Mouse (Mus musculus) bone marrow macrophage, adult 2 months (primary cell): ENCODE data around the gene Gm11541. TPM values are rescaled to one million over a fixed set of nuclear protein-coding genes. Genes with fewer than 3 reads are reported as not detected.
A peak's percentile ranks its signal among the peaks of the same experiment; 100 is the strongest.
"Not testable (repeated sequence)": the region's sequence is repeated elsewhere in the genome, so short reads cannot be mapped to it uniquely, and the experiment has no call there.

Experiments used
- H3K27ac ChIP-seq: 2 replicates; pipeline ENCODE4 v1.5.1; 2012; ENCODE audit warnings: low read depth, low read length; ENCODE audit not compliant: insufficient read depth
- H3K4me1 ChIP-seq: 2 replicates; pipeline ENCODE4 v1.6.1; 2012; ENCODE audit warnings: low read length; ENCODE audit not compliant: control insufficient read depth, insufficient read depth
- H3K4me3 ChIP-seq: 2 replicates; pipeline ENCODE4 v1.5.1; 2012; ENCODE audit warnings: mild to moderate bottlenecking, low read length, moderate library complexity; ENCODE audit not compliant: insufficient read depth
- CTCF ChIP-seq: IDR thresholded peaks from 2 replicates; pipeline ENCODE4 v1.5.1; 2012; ENCODE audit warnings: low read depth, mild to moderate bottlenecking, low read length, moderate library complexity
- POLR2A ChIP-seq: IDR thresholded peaks from 2 replicates; pipeline ENCODE4 v1.6.1; 2012; ENCODE audit warnings: mild to moderate bottlenecking, low read depth, low read length, borderline replicate concordance
- polyA plus RNA-seq: library from polyadenylated mRNA; stranded (reverse); fragments of >200 nt; gene quantifications from 2 replicates; pipeline ENCODE4 v1.2.4, GENCODE M21; 2012; ENCODE audit not compliant: missing spikeins, insufficient read depth, insufficient read length

Gene Gm11541
- polyA plus RNA-seq, 1 experiment = not detected

DNA sequence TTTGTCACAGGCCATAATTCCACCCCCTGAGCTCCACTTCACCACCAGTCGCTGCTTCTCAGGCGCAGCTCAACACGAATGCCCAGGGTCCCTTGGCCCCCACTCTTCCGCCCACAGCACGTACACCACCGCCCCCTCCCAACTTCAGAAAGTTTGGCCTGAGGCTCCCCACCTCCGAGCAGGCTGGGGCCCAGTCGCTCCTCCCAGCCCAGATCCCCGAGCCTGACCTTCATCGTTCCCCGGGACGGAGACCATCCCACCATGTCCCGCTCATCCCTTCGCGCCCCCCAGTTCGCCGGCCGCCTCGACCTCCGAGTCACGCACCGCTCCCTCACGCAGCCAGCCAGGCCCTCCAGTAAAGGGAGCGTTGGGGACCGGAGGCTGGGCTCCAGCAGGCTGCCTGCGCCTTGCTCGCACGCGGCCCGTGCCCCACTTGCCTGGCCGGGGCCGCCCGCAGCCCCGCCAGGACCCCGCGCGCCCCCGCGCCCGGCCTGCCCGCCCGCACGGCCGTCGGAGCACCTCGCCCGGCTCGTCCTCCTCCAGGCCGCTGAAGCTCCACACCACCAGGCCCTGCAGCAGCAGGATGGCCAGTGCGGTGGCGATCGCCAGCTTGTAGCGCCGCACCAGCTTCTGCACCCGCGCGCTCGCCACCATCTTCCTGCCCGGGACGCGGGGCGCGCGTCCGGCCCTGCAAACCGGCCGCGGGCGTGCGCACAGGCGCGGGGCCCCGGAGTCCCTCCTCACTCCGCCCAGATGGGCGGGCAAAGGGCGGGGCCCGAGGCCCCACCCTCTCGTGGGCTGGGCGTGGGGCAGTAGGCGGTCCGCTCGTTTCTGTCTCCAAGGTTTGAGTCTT lies 27.3 kb downstream of the Gm11541 start, which contains the start of gene Xylt2:
Gene Xylt2, minus strand, starts transcription at position 762 of the 853 bp plus-strand sequence.
- Histone ChIP-seq H3K27ac (peak within 1 kb of the TSS; percentile 40), H3K4me3 (peak within 1 kb of the TSS; percentile 91), H3K4me1 (peaks cover 40% of the 10 kb centered on the region)
- TF ChIP-seq POLR2A = no peak; the same call in 1 of the 2 replicates
- no peak for TF ChIP-seq CTCF

DNA sequence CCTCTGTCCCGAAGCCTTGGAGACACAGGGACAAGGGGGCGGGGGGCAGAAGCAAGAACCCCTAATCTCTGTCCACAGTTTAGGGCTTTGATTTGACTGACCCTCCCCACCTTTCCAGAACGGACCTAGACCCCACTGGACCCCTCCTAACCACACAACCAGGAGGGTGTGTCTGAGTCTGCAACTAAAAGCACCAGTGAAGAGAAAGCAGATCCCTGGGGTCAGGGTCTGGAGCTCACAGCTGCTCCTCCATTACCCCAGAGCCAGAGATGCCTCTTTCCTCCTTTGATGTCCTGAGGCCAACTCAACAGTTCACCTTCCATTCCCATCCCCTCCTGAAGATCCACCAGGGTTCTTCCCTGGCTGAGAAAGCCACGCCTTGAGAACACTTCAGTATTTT lies 28.0 kb downstream of the Gm11541 start:
- H3K27ac ChIP-seq = no peak overlapping the region
- TF ChIP-seq CTCF = no peak
- no peak for TF ChIP-seq POLR2A
- H3K4me3 ChIP-seq = peak overlapping the region; percentile 91
- peaks cover 35% of the 10 kb centered on the region for H3K4me1 ChIP-seq

DNA sequence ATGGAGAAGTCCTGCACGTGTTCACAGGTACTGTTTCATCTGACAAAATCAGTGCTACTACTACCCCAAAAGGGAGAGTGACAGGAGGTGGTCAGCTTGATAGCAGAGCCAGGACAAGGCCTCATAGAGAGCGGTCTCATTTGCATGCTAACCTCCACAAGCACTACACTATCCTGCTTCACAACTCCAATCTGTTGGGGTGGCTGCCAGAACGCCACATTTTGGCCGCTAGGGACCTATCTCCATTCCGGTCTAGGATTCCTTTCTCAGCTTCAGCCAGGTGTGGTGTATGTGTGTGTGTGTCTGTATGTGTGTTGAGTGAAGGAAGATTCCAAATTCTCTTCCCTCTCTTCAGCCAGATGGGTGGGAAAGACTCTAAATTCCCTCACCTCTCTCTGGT lies 28.9 kb downstream of the Gm11541 start:
- Histone ChIP-seq H3K27ac (no peak overlapping the region), H3K4me1 (peaks cover 31% of the 10 kb centered on the region), H3K4me3 (no peak overlapping the region; the same call in 1 of the 2 replicates)
- TF ChIP-seq POLR2A (no peak), CTCF (no peak)

DNA sequence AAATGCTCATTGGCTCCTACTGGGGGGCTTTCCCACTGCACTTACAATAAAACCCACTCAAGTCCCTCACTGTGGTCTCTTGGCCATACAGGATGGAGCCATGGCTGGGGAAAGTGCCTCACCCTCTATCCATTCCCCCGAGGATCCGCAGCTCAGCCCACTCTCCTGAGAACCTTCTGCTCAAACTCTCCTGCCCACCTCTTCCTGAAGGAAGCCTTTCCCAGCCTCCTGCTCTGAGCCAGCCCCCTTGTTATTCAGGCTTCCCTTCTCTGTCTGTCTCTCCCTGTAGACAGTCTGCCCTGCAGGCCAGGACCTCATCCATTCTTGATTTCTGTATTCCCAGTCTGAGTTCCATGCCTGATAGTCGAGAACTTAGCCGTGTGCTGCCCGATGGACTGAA lies 29.3 kb downstream of the Gm11541 start:
- TF ChIP-seq POLR2A (no peak), CTCF (no peak)
- peaks cover 31% of the 10 kb centered on the region for H3K4me1 ChIP-seq
- H3K27ac ChIP-seq = no peak overlapping the region
- no peak overlapping the region for H3K4me3 ChIP-seq

DNA sequence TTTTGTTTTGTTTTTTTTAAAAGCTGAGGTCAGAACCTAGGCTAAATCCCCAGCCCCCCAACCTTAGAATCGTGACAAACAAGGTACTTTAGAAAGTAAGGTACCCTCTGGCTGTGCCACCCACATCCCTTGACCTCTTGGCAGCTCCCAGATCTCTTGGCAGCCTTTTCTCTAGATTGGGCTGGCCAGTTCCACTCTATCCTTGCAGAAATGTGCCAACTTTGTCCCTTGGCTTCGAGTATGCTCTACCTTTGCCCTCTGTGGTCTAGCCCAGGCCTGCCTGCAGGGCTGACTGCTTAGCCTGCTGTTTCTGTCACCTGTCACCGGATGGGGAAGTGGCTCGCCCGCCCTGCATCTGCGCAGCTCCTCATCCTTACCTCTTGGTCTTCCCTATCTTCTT lies 39.0 kb downstream of the Gm11541 start:
- TF ChIP-seq POLR2A (no peak), CTCF (no peak)

DNA sequence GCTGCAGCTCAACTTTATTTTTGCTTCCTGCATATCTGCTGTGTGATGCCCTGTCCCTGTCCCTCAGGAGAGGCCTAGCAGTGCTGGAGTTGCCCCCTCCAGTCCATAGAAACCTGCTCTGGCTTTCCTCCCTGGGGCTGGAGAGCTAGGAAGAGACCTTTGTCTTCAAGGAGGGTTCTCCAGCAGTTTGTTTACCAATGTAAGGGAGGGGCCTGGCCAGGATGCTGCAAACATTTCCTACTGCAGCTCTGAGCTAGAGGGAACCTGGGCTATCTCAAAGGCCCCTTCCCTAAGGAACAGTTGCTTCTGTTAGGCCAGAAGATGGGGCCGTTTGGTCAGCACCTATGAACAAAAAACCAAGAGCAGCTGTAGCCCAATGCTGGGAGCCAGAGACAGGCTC lies 43.0 kb downstream of the Gm11541 start:
- Histone ChIP-seq H3K27ac (no peak overlapping the region), H3K4me3 (no peak overlapping the region), H3K4me1 (no peaks in the 10 kb centered on the region)
- TF ChIP-seq CTCF (no peak), POLR2A (no peak)

More for the DNA sequence above, 39.0 kb downstream of the Gm11541 start:
- H3K4me3 ChIP-seq = no peak overlapping the region
- no peak overlapping the region for H3K27ac ChIP-seq
- no peaks in the 10 kb centered on the region for H3K4me1 ChIP-seq

DNA sequence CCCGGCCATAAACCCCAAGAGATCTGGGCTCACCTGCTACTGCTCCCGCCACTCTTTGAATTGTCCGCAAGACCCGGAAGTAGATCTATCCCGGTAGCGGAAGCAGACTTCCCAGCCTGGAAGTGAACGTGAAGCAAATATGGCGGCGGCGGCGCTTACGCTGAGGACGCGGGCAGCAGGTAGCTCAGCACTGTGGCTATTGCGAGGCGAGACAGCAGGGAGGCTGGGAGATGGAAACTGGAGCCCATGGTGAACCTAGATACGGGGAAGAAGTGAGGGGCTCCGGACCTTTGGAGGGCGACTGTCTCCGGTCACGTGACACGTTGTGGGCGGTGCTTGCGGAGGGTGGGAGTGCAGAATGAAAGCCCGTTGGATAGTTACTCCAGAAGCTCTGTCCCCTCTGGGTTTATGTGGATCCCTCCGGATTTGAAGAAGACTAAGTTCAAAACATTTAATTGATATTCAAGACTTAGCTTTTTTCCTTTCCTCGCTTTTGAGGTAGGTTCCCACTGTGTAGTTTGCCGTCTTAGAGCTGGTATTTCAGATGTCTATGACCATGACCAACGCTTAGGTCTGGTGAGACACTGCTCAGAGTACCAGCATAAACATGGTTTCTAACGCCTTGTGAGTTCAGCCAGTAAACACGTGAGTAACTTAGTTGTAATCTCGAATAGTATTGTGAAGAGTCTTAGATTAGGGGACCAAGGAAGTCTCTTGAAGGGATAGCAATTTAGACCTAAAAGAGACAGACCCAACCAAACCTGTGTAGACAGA lies 50.4 kb downstream of the Gm11541 start, which contains the start of the genes Mrpl27 and Eme1:
Gene Mrpl27, plus strand, starts transcription at position 105 of the 774 bp plus-strand sequence.
Gene Eme1, minus strand, starts transcription at position 302 of the 774 bp plus-strand sequence.
- Histone ChIP-seq H3K4me3 (peak within 1 kb of the TSS; percentile 73), H3K27ac (peak within 1 kb of the TSS; percentile 71), H3K4me1 (peaks cover 5% of the 10 kb centered on the region)
- TF ChIP-seq CTCF (no peak), POLR2A (no peak)

DNA sequence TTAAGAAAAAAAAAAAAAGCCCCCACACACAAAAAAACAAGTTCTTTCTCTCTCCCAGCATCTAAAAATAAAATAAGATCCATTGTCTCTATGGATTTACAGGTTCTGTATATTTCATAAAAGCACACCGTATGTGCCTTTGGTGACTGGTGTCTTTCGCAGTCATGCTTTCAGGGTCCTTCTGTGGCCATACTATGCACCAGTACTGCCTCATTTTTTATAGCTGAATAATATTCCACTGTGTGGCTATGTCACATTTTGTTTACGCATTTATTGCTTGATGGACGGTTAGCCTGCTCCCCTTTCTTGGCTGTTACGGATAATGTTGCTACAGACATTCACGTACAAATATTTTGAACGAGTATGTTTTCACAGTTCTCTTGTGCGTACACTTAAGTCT lies 51.3 kb downstream of the Gm11541 start:
- Histone ChIP-seq H3K4me1 (peaks cover 5% of the 10 kb centered on the region), H3K27ac (no peak overlapping the region), H3K4me3 (peak overlapping the region; percentile 73)
- TF ChIP-seq CTCF (no peak), POLR2A (no peak)

DNA sequence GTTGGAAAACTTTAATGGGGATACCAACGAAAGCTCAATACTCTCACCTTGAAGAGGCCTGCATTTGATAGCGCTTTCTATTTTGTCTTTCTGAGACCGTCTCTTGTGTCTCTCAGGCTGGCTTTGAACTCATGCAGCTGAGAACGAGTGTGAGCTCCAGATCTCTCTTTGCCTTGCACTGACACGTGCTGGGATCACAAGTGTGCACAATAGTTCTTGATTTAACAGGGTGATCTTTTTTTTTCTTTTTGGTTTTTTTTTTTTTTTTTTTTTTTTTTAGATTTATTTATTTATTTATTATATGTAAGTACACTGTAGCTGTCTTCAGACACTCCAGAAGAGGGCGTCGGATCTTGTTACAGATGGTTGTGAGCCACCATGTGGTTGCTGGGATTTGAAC lies 53.1 kb downstream of the Gm11541 start:
- not testable (repeated sequence) for H3K4me3 ChIP-seq, H3K27ac ChIP-seq, H3K4me1 ChIP-seq

DNA sequence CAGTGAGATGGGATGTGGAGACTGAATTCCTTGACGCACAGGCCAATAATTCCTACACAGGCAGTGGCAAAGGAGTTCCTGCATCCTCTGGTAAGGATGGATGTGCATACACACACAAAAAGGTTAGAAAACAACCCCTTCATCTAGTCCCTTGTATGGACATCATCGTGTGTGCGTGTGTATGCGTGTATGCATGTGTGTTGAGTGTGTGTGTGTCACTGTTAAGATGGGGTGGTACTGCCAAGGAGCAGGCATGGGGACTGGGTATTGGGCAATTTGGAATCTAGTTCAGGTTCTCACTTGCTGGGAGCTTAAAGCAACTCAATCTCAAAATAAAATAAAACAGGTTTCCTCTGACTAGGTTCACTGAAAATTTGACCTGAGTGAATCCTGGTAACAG lies 57.8 kb downstream of the Gm11541 start:
- H3K4me3 ChIP-seq = no peak overlapping the region
- no peak for TF ChIP-seq CTCF
- no peak for TF ChIP-seq POLR2A
- no peaks in the 10 kb centered on the region for H3K4me1 ChIP-seq
- no peak overlapping the region for H3K27ac ChIP-seq

Other genes with a start within 250 kb of the Gm11541 start
- not detected in 2 replicates for gene Cacna1g, start 230.3 kb downstream of the Gm11541 start, polyA plus RNA-seq
- gene Spata20, start 218.3 kb downstream of the Gm11541 start, polyA plus RNA-seq = not detected in 2 replicates
- gene Epn3, start 204.5 kb downstream of the Gm11541 start, polyA plus RNA-seq = not detected in 2 replicates
- 0.50 and 0.89 TPM in 2 replicates for gene Mycbpap, start 182.8 kb downstream of the Gm11541 start, polyA plus RNA-seq
- 2.4 and 3.3 TPM in 2 replicates for gene Rsad1, start 155.2 kb downstream of the Gm11541 start, polyA plus RNA-seq
- gene Chad, start 139.5 kb downstream of the Gm11541 start, polyA plus RNA-seq = not detected in 2 replicates
- 9.5 and 10.2 TPM in 2 replicates for gene Acsf2, start 102.6 kb downstream of the Gm11541 start, polyA plus RNA-seq
- 48.9 and 57.6 TPM in 2 replicates for gene Lrrc59, start 74.7 kb downstream of the Gm11541 start, polyA plus RNA-seq
- 65.1 and 74.4 TPM in 2 replicates for gene Mrpl27, start 50.7 kb downstream of the Gm11541 start, polyA plus RNA-seq
- gene Eme1, start 50.5 kb downstream of the Gm11541 start, polyA plus RNA-seq = 4.1 and 7.5 TPM in 2 replicates
- 186 and 188 TPM in 2 replicates for gene Xylt2, start 27.0 kb downstream of the Gm11541 start, polyA plus RNA-seq
- gene Cdc34b, start 37.3 kb upstream of the Gm11541 start, polyA plus RNA-seq = not detected in 2 replicates
- 0.28 TPM in 1 of 2 replicates, not detected in the other for gene Tmem92, start 78.2 kb upstream of the Gm11541 start, polyA plus RNA-seq
- 15.8 and 18.5 TPM in 2 replicates for gene Col1a1, start 231.7 kb upstream of the Gm11541 start, polyA plus RNA-seq